Mouse (Mus musculus): ENCODE measurements at regions not wholly inside any gene's neighbourhood (a gene's known extent, or its start where the extent isn't known, plus 50 kb on each side); places are given as distances from the start of the nearest gene placed in this dataset.
"Not testable (repeated sequence)": the region's sequence is repeated elsewhere in the genome, so short reads cannot be mapped to it uniquely, and the experiment has no call there.

GRCm38 (mm10) chrX:93070290-93070611, 216.0 kb upstream of the Arx start:
- intact Hi-C loops (cut with DNase I): loop anchor here (1.0 kb wide), 1 partner anchor 395 kb away; no protein-coding TSS in a partner anchor
- Histone ChIP-seq H3K4me3 (no peak overlapping the region), H3K27ac (no peak overlapping the region)
- no peak for TF ChIP-seq CTCF (IDR thresholded peaks at IDR 0.05)
- DNase-seq (ENCODE audit: extremely low spot score in 1 of 2, low spot score in 2 of 2): no peak

GRCm38 (mm10) chrX:93088976-93089375, 197.3 kb upstream of the Arx start:
- H3K27ac ChIP-seq: no peak overlapping the region
- H3K4me3 ChIP-seq: no peak overlapping the region
- intact Hi-C loops (cut with DNase I): no loop called here
- DNase-seq (ENCODE audit: extremely low spot score in 1 of 2, low spot score in 2 of 2): no peak
- TF ChIP-seq CTCF (IDR thresholded peaks at IDR 0.05): no peak

DNA sequence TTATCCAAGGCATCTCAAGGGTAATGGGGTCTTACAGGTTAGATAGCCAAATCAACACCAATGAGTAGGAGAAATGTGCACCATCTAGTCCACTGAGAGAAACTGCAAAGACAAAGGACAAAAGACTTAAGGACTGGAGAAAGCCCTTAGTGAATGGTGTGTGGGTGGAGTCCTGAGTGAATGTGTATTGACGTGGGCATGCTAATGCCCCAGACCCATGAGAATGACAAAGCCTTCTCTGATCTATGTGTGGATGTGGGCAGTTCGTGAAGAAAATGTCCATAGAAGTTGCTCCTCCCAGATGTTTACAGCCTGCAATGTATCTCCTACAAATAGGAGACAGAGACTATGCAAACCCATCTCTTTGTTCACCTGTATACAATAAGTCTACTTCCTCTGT, 188.7 kb upstream of the Arx start:
- H3K4me3 ChIP-seq: no peak overlapping the region
- no peak overlapping the region for H3K27ac ChIP-seq
- TF ChIP-seq CTCF (IDR thresholded peaks at IDR 0.05): no peak
- intact Hi-C loops (cut with DNase I): no loop called here
- DNase-seq (ENCODE audit: extremely low spot score in 1 of 2, low spot score in 2 of 2): no peak

DNA sequence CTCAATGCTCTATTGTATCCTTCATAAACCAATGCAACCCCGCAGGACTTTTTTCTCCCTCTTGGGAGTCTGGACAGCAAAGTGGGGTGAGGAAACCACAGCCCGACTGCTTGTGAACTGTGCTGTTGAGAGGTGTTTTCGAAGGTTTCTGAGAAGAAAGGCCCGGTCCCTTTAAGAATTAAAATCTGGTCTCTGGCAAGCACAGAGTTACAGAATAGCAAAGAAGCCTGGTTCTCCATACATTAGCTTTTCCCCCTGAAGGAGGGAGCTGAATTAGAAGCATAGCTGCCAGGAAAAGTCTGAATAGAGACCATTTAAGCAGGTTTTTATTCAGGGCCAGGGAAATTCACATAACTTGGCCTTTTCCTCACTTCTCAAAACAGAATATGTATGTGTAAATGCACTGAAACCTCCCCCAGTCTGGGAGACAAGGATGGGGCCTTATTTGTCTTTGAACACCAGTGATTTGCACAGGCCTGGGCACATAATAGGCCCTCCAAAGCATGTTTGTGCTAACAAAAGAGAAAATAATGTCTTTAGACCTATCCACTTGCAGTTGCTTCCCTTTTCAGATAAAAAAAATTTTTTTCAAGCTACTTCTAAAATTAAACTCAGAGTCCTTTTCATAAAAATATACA, 178.2 kb upstream of the Arx start:
- intact Hi-C loops (cut with DNase I): no loop called here
- Histone ChIP-seq H3K27ac (no peak overlapping the region), H3K4me3 (no peak overlapping the region)
- no peak for TF ChIP-seq CTCF (IDR thresholded peaks at IDR 0.05)
- DNase-seq (ENCODE audit: extremely low spot score in 1 of 2, low spot score in 2 of 2): no peak

DNA sequence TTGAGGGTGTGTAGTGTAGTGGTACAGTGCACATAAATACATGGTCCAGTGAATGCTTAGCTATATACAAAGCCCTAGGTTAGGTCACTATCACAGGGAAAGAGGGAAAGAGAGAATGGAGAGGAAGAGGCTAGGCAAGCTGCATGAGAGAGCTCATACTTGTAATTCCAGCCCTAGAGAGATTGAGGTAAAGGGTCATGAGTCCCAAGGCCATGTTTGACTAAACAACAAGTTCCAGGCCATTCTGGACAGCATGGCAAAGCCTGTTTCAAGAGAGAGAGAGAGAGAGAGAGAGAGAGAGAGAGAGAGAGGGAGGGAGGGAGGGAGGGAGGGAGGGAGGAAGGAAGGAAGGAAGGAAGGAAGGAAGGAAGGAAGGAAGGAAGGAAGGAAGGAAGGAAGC, 131.9 kb upstream of the Arx start:
- DNase-seq (ENCODE audit: extremely low spot score in 1 of 2, low spot score in 2 of 2); intact Hi-C loops (cut with DNase I); H3K27ac ChIP-seq; H3K4me3 ChIP-seq: not testable (repeated sequence)

DNA sequence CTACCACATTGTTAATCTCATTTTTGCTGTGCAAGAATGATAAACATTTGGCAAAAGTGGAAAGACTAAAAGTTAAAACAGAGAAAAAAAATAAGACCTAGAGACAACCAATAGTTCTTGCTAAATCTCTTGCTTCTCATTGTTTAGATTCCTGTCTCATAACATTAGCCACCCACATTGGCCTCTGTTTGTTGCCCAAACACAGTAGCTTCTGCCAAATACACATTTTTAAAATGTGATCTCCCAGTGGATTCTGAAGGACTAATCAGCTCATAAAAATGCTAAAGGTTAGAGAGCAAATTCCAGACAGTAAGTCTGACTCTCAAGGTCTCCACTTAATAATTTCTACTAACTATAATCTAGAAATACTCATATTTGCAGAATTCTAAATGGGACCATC, 127.1 kb upstream of the Arx start:
- TF ChIP-seq CTCF (IDR thresholded peaks at IDR 0.05): no peak
- intact Hi-C loops (cut with DNase I): no loop called here
- DNase-seq (ENCODE audit: extremely low spot score in 1 of 2, low spot score in 2 of 2): no peak

DNA sequence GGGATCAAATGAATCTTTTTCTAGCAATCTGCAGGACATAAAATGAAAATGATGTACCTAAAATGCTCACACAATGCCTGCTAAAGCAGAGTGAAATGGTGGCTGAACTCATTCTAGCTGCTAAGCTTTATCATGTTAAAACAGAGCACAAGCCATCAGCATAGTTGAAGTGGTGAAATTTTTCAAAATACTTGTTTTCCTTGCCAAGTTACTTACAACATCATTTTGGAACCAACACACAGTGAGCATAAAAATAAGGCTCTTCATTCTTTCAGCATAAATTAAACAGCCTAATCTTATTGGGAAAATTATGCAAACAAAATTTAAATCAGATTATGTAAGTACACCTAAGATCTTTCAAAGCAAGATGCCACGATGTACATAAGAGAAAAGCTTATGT, 125.3 kb upstream of the Arx start:
- intact Hi-C loops (cut with DNase I): no loop called here
- no peak overlapping the region for H3K27ac ChIP-seq
- no peak for DNase-seq (ENCODE audit: extremely low spot score in 1 of 2, low spot score in 2 of 2)
- no peak overlapping the region for H3K4me3 ChIP-seq
- TF ChIP-seq CTCF (IDR thresholded peaks at IDR 0.05): no peak

More for the DNA sequence above, 127.1 kb upstream of the Arx start:
- no peak overlapping the region for H3K27ac ChIP-seq
- no peak overlapping the region for H3K4me3 ChIP-seq

Small RNAs in the stretch of these regions (microRNA-seq; reads per million reads assigned to microRNA genes)
- gene Gm24973: 0 reads per million in 2 experiments

All from left cerebral cortex, adult 2 months (tissue).